Mouse (Mus musculus) liver, adult (tissue): Measurements from ENCODE around the gene Bcl6.

Experiments
- GATA4 ChIP-seq: IDR thresholded peaks from 2 replicates; pipeline ENCODE4 v1.6.1; 2014; ENCODE audit warnings: mild to moderate bottlenecking, low read length; ENCODE audit not compliant: insufficient replicate concordance

The Bcl6 gene

DNA sequence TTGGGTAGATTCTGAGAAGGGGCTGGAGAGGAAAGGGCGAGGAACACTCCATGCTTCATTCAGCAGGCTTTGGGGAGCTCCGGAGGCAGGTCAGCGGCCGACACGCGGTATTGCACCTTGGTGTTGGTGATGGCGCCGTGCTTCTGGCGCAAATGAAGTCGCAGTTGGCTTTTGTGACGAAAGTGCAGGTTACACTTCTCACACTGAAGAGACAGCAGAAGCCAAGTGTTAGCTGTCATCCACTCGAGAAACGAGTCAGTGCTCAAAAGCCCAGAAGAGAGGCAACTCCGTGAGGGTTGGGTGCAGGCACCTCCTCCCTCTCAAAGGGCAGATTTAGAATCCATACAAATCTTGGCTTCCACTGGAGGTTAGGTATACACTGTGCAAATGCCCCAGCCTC lies 22.6 kb downstream of the Bcl6 start:
- TF ChIP-seq GATA4 = no peak

DNA sequence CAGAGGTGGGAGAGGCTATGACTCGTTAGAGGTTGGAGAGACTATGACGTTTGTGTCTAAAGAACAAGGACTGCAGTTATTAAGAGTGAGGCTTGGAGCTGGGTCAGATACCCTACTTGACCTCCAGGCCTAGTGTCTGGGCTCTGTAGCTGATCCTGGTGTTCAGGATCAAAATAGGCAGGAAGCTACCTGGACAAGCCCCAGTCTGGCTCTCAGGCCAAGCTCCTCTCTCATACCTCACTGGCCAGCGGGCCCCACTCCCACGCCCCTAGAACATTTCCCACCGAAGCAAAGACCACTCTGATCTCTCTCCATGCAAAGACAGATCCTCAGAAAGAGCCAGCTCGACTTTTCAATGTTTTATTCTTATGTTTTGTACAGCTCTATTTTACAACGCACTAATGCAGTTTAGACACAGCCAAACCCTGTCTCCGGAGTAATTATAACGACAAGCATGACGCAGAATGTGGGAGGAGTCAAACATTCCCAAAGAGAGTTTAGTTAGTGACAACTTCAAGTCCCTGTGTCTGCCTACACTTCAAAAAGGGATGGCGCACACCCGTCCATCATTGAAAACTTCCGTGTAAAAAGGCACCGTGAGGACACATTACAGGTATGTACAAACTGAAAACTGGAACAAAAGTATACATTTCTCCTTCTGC lies 23.8 kb downstream of the Bcl6 start:
- no peak for TF ChIP-seq GATA4

DNA sequence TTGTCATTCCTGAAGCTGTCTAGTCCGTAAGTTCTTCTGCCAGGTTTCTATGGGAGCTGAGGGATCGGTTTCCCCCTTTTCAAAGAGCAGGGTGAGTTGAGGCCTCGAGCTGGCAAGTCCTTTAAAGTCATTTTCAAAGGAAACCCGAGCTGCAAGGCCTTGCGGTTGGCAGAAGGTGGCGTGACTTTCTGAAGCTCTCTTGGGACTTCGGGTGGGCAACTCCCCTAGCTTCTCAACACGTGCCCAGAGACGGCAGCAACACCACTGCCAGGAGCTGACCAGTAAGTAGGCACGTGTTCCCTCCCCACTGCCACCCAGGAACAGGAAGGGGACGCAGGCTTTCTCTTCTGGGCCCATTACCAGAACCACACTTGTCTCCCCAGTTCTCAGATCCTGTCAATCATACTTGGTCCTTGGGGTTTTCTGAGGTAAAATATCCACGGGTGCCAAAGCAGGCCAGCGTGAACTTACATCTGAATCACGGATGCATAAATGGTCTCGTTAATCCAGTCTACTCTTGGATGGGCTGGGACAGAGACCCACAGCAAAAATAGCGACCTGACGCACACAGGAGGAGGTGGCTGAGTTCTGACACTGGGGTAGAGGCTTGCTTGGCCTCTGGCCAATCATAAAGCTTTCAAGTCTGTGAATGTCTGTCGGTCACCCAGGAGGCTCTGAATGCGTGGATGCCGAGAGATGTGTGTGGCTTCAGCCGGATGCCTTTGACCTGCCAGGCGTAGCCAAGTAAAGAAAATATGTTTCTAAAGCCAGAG lies 24.6 kb downstream of the Bcl6 start:
- no peak for TF ChIP-seq GATA4

- TF ChIP-seq GATA4 = no peak
Observed at GRCm38 (mm10) chr16:23962401-23962800, 26.3 kb downstream of the Bcl6 start.

DNA sequence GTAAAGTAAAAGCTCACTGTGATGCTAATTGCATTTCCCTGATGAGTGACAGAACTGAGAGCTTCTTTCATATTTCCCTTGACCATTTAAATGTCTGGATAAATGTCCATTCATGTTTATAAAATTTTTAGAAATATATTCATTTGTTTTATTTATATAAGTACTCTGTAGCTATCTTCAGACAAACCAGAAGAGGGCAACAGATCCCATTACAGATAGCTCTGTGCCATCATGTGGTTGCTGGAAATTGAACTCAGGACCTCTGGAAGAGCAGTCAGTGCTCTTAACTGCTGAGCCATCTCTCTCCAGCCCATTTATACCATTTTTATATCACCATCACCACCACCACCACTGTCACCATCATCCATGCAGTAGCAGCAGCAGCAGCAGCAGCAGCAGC lies 29.7 kb downstream of the Bcl6 start:
- no peak for TF ChIP-seq GATA4

GRCm38 (mm10) chr16:23953959-23954260 lies 34.7 kb downstream of the Bcl6 start:
- TF ChIP-seq GATA4 = no peak

DNA sequence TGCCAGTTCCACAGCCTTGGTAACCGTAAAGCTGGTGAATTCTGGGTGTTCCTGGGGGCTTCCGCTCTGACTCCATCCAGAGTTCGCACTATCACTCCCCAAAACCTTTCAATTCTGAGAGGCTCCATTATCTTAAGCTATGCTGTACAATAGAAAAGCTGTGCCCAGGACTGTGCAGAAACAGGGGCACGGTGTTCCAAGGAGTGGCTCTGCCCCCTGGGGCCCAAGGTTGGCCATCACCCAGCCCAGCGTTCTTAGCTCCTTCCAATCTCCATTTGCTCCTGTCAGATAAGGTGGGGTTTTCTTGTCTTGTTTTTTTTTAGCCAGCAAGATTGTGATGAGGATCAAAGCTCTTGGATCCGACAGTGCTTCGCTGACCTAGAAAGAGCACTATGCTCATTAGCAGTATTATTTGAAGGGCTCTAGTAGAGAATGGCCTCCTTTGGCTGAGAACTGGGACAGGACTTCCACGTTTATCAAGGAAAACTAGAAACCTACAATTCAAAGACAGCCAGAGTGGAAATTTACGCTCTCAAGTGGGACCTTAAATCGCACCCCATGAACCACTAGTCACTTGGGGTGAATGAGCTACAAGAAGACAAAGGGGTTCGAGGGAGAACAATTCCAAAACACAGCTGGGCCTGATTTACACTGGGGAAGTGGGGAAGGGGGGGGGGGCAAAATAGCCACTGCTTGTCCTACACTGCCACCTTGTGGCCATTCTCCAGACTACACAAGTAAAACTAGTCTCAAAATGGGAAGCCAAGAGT lies 35.3 kb downstream of the Bcl6 start:
- no peak for TF ChIP-seq GATA4

DNA sequence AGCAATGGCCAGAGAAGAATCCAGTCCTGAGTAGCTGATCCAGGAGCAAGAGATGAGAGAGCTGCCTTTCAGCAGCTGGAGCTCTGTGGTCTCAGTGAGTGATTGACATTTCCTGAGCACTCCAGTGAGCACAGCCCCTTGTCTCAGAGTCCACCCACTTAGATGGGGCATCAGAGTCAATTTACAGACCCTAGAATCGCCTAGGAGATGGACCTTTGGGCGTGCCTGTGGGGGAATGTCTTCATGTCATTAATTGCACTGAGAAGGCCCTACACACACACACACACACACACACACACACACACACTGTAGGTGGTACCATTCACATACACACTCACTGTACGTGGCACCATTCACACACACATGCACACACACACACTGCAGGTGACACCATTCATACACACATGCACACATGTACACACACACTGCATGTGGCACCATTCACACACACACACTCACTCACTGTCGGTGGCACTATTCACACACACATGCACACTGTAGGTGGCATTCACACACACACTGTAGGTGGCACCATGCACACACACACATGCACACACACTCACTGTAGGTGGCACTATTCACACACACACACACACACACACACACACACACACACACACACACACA lies 36.4 kb downstream of the Bcl6 start:
- no peak for TF ChIP-seq GATA4

DNA sequence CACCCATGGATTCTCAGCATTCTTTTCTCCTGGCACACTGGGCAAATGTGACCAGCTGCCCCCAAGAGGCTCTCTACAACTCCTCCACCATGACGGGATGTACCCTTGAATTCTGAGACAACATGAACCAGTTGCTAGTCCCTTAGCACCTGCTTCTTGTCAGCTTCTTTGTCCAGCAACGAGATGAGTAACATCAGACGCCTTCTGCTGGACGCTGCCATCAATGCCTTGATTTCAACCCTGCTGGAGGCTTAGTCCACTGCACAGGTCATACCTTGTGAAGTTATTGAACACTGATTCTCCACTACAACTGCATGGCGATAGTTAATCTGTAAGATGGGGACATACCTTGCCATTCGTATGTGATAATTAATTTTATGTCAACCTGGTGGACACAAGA lies 41.0 kb downstream of the Bcl6 start:
- TF ChIP-seq GATA4 = no peak

DNA sequence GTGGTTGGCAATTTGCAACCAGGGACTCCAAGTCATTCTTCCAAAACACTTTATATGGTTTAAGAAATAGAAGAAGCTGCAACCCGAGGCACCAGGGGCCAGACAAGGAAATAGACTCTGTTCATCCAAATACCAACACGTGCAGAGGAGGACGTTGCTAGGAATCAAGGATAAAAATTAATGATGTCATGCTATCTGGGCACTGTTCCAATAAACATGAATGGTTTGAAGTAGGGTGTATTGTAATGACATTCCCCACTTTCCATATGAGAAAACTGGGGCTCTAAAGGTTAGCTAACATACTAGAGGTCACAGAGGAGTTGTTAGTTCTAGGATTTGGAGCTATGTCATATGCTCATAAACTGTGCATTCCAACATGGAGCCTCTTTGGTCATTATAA lies 43.9 kb downstream of the Bcl6 start:
- TF ChIP-seq GATA4 = no peak

DNA sequence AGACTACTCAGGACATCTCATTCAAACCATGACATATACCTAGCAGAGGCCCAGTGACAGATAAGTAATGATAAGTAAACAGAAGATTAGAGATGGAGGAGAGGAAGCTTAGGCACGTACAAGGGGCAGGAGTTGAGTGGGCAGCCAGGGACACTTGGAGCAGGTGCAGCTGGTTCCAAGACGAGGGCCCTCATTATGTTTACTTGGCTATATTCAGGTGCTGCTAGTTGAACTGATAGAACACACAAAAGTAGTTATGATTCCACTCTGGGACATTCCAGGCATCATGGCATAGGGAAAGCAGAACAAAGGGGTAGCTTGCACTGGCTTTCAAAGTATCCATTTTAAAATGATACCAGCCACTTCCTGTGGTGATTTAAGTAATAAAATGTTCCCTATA lies 54.3 kb downstream of the Bcl6 start:
- no peak for TF ChIP-seq GATA4

DNA sequence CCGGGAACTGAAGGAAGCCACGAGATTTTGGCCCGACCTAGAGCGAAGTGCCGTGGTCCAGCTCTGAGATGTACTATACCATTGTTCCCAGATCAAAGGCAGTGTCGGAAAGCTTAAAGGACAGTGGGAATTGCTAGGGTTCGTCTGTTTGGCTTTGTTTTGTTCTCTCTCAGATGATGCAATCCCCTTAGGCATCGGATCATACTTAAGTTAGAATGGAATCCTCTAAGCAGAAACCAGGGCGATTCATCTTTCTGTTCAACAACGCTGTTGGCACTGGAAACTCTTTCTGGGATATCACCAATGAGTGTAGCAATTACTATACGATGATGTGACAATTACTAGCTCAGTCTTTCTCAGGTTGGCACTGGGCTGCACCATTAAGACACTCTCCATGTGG lies 56.4 kb downstream of the Bcl6 start, which contains the start of gene Rtp2:
TSS of gene Rtp2 (minus strand) at position 101 of the 400 bp plus-strand sequence.
- TF ChIP-seq GATA4 = no peak

GRCm38 (mm10) chr16:23931275-23931674 lies 57.4 kb downstream of the Bcl6 start:
- no peak for TF ChIP-seq GATA4

GRCm38 (mm10) chr16:23930426-23931073 lies 58.1 kb downstream of the Bcl6 start:
- TF ChIP-seq GATA4 = no peak
